8 mouse cellular contexts compared by ENCODE assay signal in the genomic region with DNA sequence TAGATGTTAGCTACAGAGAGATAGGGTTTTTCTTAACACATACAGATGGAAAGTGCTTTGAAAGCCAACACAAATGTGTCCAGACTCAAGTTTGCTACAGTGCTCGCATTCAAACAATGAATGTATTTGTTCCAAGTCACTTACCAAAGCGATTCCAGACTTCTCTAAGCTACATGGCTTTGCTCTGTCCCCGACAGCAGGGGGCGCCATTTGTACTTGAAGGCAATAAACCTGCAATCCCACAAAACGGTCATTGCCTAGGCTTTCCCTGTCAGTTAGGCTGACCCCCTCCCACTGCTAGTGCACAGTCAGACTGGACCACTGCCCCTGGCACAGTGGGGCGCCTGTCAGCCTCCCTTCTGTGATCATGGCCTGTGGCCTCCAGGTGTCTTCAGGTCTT. TPM values are rescaled to one million over a fixed set of nuclear protein-coding genes. Genes with fewer than 3 reads are reported as not detected.
DNase-seq lines count a peak whose midpoint lies in the region; ATAC-seq lines count a peak whose summit lies in the region.

No protein-coding gene starts in this region.

- H3K4me2 ChIP-seq in liver, embryonic 11.5 days = no peak overlapping the region

- H3K9me3 ChIP-seq in liver, embryonic 11.5 days (ENCODE audit: control insufficient read depth, low read length) = no peaks in the 10 kb centered on the region

- no peaks in the 10 kb centered on the region for H3K4me1 ChIP-seq in liver, embryonic 11.5 days (replicated peaks; ENCODE audit: control insufficient read depth, insufficient read depth, low read length)

- no peaks in the 10 kb centered on the region for H3K36me3 ChIP-seq in liver, embryonic 11.5 days (ENCODE audit: control insufficient read depth, insufficient read depth, low read length)

- H3K9ac ChIP-seq in liver, embryonic 11.5 days (ENCODE audit: low read depth, low read length) = no peak overlapping the region

- no peak overlapping the region for H3K4me3 ChIP-seq in liver, embryonic 11.5 days (ENCODE audit: low read depth, low read length)

- peak; percentile 20 to 22 for DNase-seq in cerebellum, adult 18-20 months
- DNase-seq in cerebellum, adult 11-12 months = no peak
- peak; percentile 76 for DNase-seq in liver
- DNase-seq in liver, embryonic 11.5 days (ENCODE audit: low spot score) = no peak
- peak; percentile 47 for DNase-seq in c-Kit-positive CD71-negative TER-119-negative erythroid progenitor cells, embryonic 14.5 days (ENCODE audit: low read depth)
- peak; percentile 47 to 85 for DNase-seq in kidney, postnatal 36 days
- peak; percentile 18 to 71 for DNase-seq in thymus, postnatal 10 days (ENCODE audit: low spot score in 2 of 2)

- WGBS in liver, embryonic 11.5 days = 39% methylated on average over 6 of the region's 6 CpGs

- no peak overlapping the region for H3K27ac ChIP-seq in liver, embryonic 11.5 days (ENCODE audit: low read depth, low read length)

- no peaks in the 10 kb centered on the region; the same call in 1 of the 2 replicates for H3K27me3 ChIP-seq in liver, embryonic 11.5 days (replicated peaks; ENCODE audit: control insufficient read depth, insufficient read depth, low read length)

- ATAC-seq in liver, embryonic 11.5 days (replicated peaks; ENCODE audit: low FRiP score) = no peak
- peak; percentile 41; the same call in 1 of the 2 replicates for ATAC-seq in megakaryocyte-erythroid progenitor cell, adult 5-6 weeks (replicated peaks; ENCODE audit: low FRiP score, low TSS enrichment, poor library complexity, severe bottlenecking)

RNA-seq across cellular contexts. Expression of a gene that starts 8.7 kb away (rescaled TPM):
- polyA plus RNA-seq in liver, embryonic 11.5 days (2014; fragmentation: Nextera tagmentation; extraction: Ambion mirVana) = 105 and 114 TPM in 2 replicates
- 62.0 and 75.8 TPM in 2 replicates for total RNA-seq in megakaryocyte-erythroid progenitor cell, adult 5-6 weeks (2014; fragmentation: Nextera tagmentation)
- 61.6 and 90.5 TPM in 2 replicates for total RNA-seq in megakaryocyte-erythroid progenitor cell, adult 5-6 weeks (2017)

RNA-seq across cellular contexts. Expression of a gene that starts 25.2 kb away (rescaled TPM):
- polyA plus RNA-seq in liver, embryonic 11.5 days (2014; fragmentation: Nextera tagmentation; extraction: Ambion mirVana) = 0.43 and 0.60 TPM in 2 replicates
- total RNA-seq in megakaryocyte-erythroid progenitor cell, adult 5-6 weeks (2014; fragmentation: Nextera tagmentation) = 0.54 and 2.8 TPM in 2 replicates
- 0.15 and 3.8 TPM in 2 replicates for total RNA-seq in megakaryocyte-erythroid progenitor cell, adult 5-6 weeks (2017)

RNA-seq across cellular contexts. Expression of a gene that starts 40.4 kb away (rescaled TPM):
- polyA plus RNA-seq in liver, embryonic 11.5 days (2014; fragmentation: Nextera tagmentation; extraction: Ambion mirVana) = 1.0 and 1.6 TPM in 2 replicates
- not detected in 2 replicates for total RNA-seq in megakaryocyte-erythroid progenitor cell, adult 5-6 weeks (2014; fragmentation: Nextera tagmentation)
- not detected in 2 replicates for total RNA-seq in megakaryocyte-erythroid progenitor cell, adult 5-6 weeks (2017)

Comparison
In these comparisons a context has a peak if more than half of its experiments do, and no peak if none do; other contexts are left out.
1. DNase-seq: peak in cerebellum, adult 18-20 months (2 of 2), liver (single experiment), c-Kit-positive CD71-negative TER-119-negative erythroid progenitor cells, embryonic 14.5 days (single experiment), kidney, postnatal 36 days (2 of 2) and thymus, postnatal 10 days (2 of 2); none in cerebellum, adult 11-12 months (single experiment) and liver, embryonic 11.5 days (single experiment).